ENCODE assay signal across 8 mouse cellular contexts in the genomic region with DNA sequence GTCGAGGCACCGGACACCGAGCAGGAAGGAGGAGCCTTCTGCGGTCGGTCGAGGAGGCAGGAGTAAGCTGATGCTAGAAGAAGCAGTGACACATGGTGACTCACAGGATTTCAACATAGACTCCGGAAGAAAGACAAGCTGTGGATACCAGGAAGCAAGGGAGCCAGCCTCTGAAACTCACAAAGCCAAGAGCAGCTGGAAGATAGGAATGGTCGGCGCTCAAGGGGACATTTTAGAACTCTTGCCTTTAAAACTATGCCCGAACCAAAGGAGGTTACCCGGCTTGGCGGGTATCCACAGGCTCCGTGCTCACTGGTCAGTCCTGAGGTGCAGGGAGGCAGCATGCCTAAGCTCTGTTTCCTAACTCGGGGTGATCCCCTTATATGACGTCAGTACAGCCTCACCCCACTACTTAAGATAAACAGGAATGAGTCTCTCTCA.
DNase-seq lines count a peak whose midpoint lies in the region; ATAC-seq lines count a peak whose summit lies in the region.

No protein-coding gene starts in this region.

- WGBS in heart, embryonic 11.5 days (ENCODE audit: insufficient replicate concordance): 54% methylated on average over 15 of the region's 15 CpGs

- H3K9ac ChIP-seq in heart, embryonic 11.5 days (ENCODE audit: low read depth, low read length): no peak overlapping the region

- peak overlapping the region; percentile 48; the same call in 1 of the 2 replicates for H3K27ac ChIP-seq in heart, embryonic 11.5 days (ENCODE audit: low read depth, low read length)

- no peak for ATAC-seq in heart, embryonic 11.5 days (replicated peaks; ENCODE audit: insufficient number of reproducible peaks, low FRiP score, low TSS enrichment)
- peak; percentile 86 for ATAC-seq in megakaryocyte progenitor cell, adult 5-6 weeks (replicated peaks; ENCODE audit: poor library complexity)
- ATAC-seq in erythroid progenitor cell, adult 5-6 weeks (replicated peaks; ENCODE audit: low FRiP score, poor library complexity, severe bottlenecking): no peak

- peaks cover 12% of the 10 kb centered on the region for H3K4me1 ChIP-seq in heart, embryonic 11.5 days (ENCODE audit: control insufficient read depth, insufficient read depth, low read length)

- H3K4me2 ChIP-seq in heart, embryonic 11.5 days: peak overlapping the region; percentile 9

- no peak overlapping the region for H3K4me3 ChIP-seq in heart, embryonic 11.5 days (ENCODE audit: low read depth, low read length)

- H3K36me3 ChIP-seq in heart, embryonic 11.5 days (ENCODE audit: control insufficient read depth, insufficient read depth, low read length): no peaks in the 10 kb centered on the region

- H3K27me3 ChIP-seq in heart, embryonic 11.5 days (ENCODE audit: control insufficient read depth, insufficient read depth, low read length): no peaks in the 10 kb centered on the region

- no peaks in the 10 kb centered on the region for H3K9me3 ChIP-seq in heart, embryonic 11.5 days (replicated peaks; ENCODE audit: control insufficient read depth, low read length)

- peak; percentile 77 for DNase-seq in urinary bladder, postnatal 14 days (ENCODE audit: low spot score)
- DNase-seq in urinary bladder, adult 2 months (ENCODE audit: low spot score): no peak
- peak; percentile 47 to 71 for DNase-seq in kidney, postnatal 25 days
- no peak for DNase-seq in spleen, postnatal 10 days (ENCODE audit: low spot score in 2 of 2)
- DNase-seq in thymus, postnatal 14 days: no peak

Comparison
In these comparisons a context has a peak if more than half of its experiments do, and no peak if none do; other contexts are left out.
1. DNase-seq: peak in urinary bladder, postnatal 14 days (single experiment) and kidney, postnatal 25 days (2 of 2); none in urinary bladder, adult 2 months (single experiment), spleen, postnatal 10 days (0 of 2) and thymus, postnatal 14 days (single experiment).